Mouse (Mus musculus) megakaryocyte, embryonic 14.5 days (primary cell): ENCODE results near the gene Sparc. TPM values are rescaled to one million over a fixed set of nuclear protein-coding genes. Genes with fewer than 3 reads are reported as not detected.

Experiments
- H3K27me3 ChIP-seq: replicated peaks from 2 replicates; pipeline ENCODE3; 2012; ENCODE audit warnings: inconsistent platforms
- H3K36me3 ChIP-seq: replicated peaks from 2 replicates; pipeline ENCODE3; 2012; ENCODE audit warnings: low read length, inconsistent platforms, mixed read lengths
- H3K4me1 ChIP-seq: 2 replicates; pipeline ENCODE4 v1.6.1; 2012; ENCODE audit warnings: inconsistent platforms
- H3K4me3 ChIP-seq: replicated peaks from 2 replicates; pipeline ENCODE3; 2012; ENCODE audit warnings: moderate library complexity, mild to moderate bottlenecking, inconsistent platforms
- H3K9me3 ChIP-seq: 2 replicates; pipeline ENCODE4 v1.6.1; 2012; ENCODE audit warnings: inconsistent platforms
- FLI1 ChIP-seq: IDR thresholded peaks from 2 replicates; pipeline ENCODE4 v1.6.1; 2012; ENCODE audit warnings: low read length, inconsistent platforms, mixed read lengths
- GATA1 ChIP-seq: IDR thresholded peaks from 3 replicates; pipeline ENCODE4 v1.6.1; 2012; ENCODE audit warnings: mixed read lengths, low read length, inconsistent platforms, borderline replicate concordance
- polyA plus RNA-seq: library from polyadenylated mRNA; stranded (reverse); fragments of >175 nt; gene quantifications from 2 replicates; pipeline ENCODE4 v1.2.3, GENCODE M21; 2012; ENCODE audit warnings: low replicate concordance; ENCODE audit not compliant: insufficient read depth

Gene Sparc
- polyA plus RNA-seq, 1 experiment = 11.1 TPM

GRCm38 (mm10) chr11:55439718-55440117 lies 16.7 kb upstream of the Sparc start:
- Histone ChIP-seq H3K4me1 (0 out of 2 replicates have a peak, but pooled peaks cover 4% of the 10 kb centered on the region), H3K27me3 (peaks cover 2% of the 10 kb centered on the region), H3K9me3 (no peaks in the 10 kb centered on the region), H3K36me3 (peaks cover 31% of the 10 kb centered on the region), H3K4me3 (no peak overlapping the region)
- TF ChIP-seq FLI1 (no peak), GATA1 (no peak)

GRCm38 (mm10) chr11:55438031-55438430 lies 15.0 kb upstream of the Sparc start:
- no peaks in the 10 kb centered on the region for H3K9me3 ChIP-seq
- peaks cover 16% of the 10 kb centered on the region for H3K36me3 ChIP-seq
- H3K4me1 ChIP-seq = peaks cover 7% of the 10 kb centered on the region
- peaks cover 2% of the 10 kb centered on the region for H3K27me3 ChIP-seq
- H3K4me3 ChIP-seq = no peak overlapping the region
- TF ChIP-seq FLI1 = no peak
- no peak for TF ChIP-seq GATA1

- Histone ChIP-seq H3K36me3 (no peaks in the 10 kb centered on the region), H3K9me3 (no peaks in the 10 kb centered on the region), H3K4me1 (peaks cover 10% of the 10 kb centered on the region), H3K4me3 (no peak overlapping the region), H3K27me3 (peaks cover 2% of the 10 kb centered on the region)
- TF ChIP-seq GATA1 = no peak
- no peak for TF ChIP-seq FLI1
Observed at GRCm38 (mm10) chr11:55436089-55436488, 13.1 kb upstream of the Sparc start.

- H3K4me1 ChIP-seq = peaks cover 8% of the 10 kb centered on the region
- no peak overlapping the region for H3K4me3 ChIP-seq
- no peaks in the 10 kb centered on the region for H3K9me3 ChIP-seq
- TF ChIP-seq GATA1 = no peak
- no peak for TF ChIP-seq FLI1
- peaks cover 14% of the 10 kb centered on the region for H3K27me3 ChIP-seq
- no peaks in the 10 kb centered on the region for H3K36me3 ChIP-seq
Observed at GRCm38 (mm10) chr11:55432981-55433380, 10.0 kb upstream of the Sparc start.

GRCm38 (mm10) chr11:55429973-55430372 lies 7.0 kb upstream of the Sparc start:
- TF ChIP-seq FLI1 (no peak), GATA1 (no peak)
- Histone ChIP-seq H3K4me3 (no peak overlapping the region), H3K4me1 (peaks cover 9% of the 10 kb centered on the region), H3K27me3 (peaks cover 27% of the 10 kb centered on the region), H3K36me3 (no peaks in the 10 kb centered on the region), H3K9me3 (no peaks in the 10 kb centered on the region)

- peaks cover 35% of the 10 kb centered on the region for H3K27me3 ChIP-seq
- peaks cover 16% of the 10 kb centered on the region for H3K4me1 ChIP-seq
- no peak overlapping the region for H3K4me3 ChIP-seq
- no peaks in the 10 kb centered on the region for H3K36me3 ChIP-seq
- TF ChIP-seq FLI1 (no peak), GATA1 (no peak)
- H3K9me3 ChIP-seq = no peaks in the 10 kb centered on the region
Observed at GRCm38 (mm10) chr11:55428186-55429012, 5.4 kb upstream of the Sparc start.

GRCm38 (mm10) chr11:55424746-55425360 lies 1.9 kb upstream of the Sparc start:
- peaks cover 44% of the 10 kb centered on the region for H3K27me3 ChIP-seq
- no peaks in the 10 kb centered on the region for H3K9me3 ChIP-seq
- no peak for TF ChIP-seq GATA1
- TF ChIP-seq FLI1 = no peak
- H3K4me3 ChIP-seq = no peak overlapping the region
- H3K4me1 ChIP-seq = peaks cover 35% of the 10 kb centered on the region
- no peaks in the 10 kb centered on the region for H3K36me3 ChIP-seq

GRCm38 (mm10) chr11:55423756-55424155 lies 773 bp upstream of the Sparc start:
- Histone ChIP-seq H3K9me3 (no peaks in the 10 kb centered on the region), H3K27me3 (peaks cover 52% of the 10 kb centered on the region), H3K36me3 (no peaks in the 10 kb centered on the region), H3K4me3 (no peak overlapping the region), H3K4me1 (peaks cover 46% of the 10 kb centered on the region)
- TF ChIP-seq FLI1 = no peak
- no peak for TF ChIP-seq GATA1

GRCm38 (mm10) chr11:55419678-55420307 lies 3.2 kb downstream of the Sparc start:
- Histone ChIP-seq H3K4me3 (peak overlapping the region; percentile 88), H3K27me3 (peaks cover 31% of the 10 kb centered on the region), H3K9me3 (no peaks in the 10 kb centered on the region), H3K36me3 (no peaks in the 10 kb centered on the region), H3K4me1 (peaks cover 82% of the 10 kb centered on the region)
- TF ChIP-seq GATA1 (no peak), FLI1 (no peak)

- Histone ChIP-seq H3K36me3 (no peaks in the 10 kb centered on the region), H3K27me3 (peaks cover 27% of the 10 kb centered on the region), H3K4me3 (peak overlapping the region; percentile 88), H3K4me1 (peaks cover 87% of the 10 kb centered on the region), H3K9me3 (no peaks in the 10 kb centered on the region)
- TF ChIP-seq GATA1 (no peak), FLI1 (no peak)
Observed at GRCm38 (mm10) chr11:55419296-55419677, 3.7 kb downstream of the Sparc start.
